In genomic region chr12:100337351-100338018, GRCm38 (mm10) we compare ENCODE assay signal across 9 mouse cellular contexts.
DNase-seq lines count a peak whose midpoint lies in the region; ATAC-seq and TF ChIP-seq lines count a peak whose summit lies in the region.
"Had no signal": no experiment of that assay in that cellular context is flagged by ENCODE, and none has a peak within 500 bp of the region (broad histone marks: within the 10 kb centered on the region; RNA-seq: fewer than 3 reads in every experiment).

No protein-coding gene starts in this region.

- H3K36me3 ChIP-seq in kidney, postnatal 0 days (ENCODE audit: insufficient read depth, low read length) = no peaks in the 10 kb centered on the region
- peaks cover 5% of the 10 kb centered on the region; the same call in 1 of the 2 replicates for H3K36me3 ChIP-seq in kidney, embryonic 14.5 days (ENCODE audit: control insufficient read depth, insufficient read depth, low read length)
- no peaks in the 10 kb centered on the region for H3K36me3 ChIP-seq in hindbrain, embryonic 15.5 days

- WGBS in kidney, postnatal 0 days = 75% methylated on average over 5 of the region's 5 CpGs
- WGBS in kidney, embryonic 14.5 days = 78% methylated on average over 5 of the region's 5 CpGs
- 45% methylated on average over 5 of the region's 5 CpGs for WGBS in hindbrain, embryonic 15.5 days
- 56% methylated on average over 5 of the region's 5 CpGs for WGBS in olfactory bulb, adult 2 months

- no peak overlapping the region for H3K4me3 ChIP-seq in kidney, postnatal 0 days (replicated peaks; ENCODE audit: low read depth, low read length)
- H3K4me3 ChIP-seq in kidney, embryonic 14.5 days (ENCODE audit: low read length) = no peak overlapping the region
- H3K4me3 ChIP-seq in hindbrain, embryonic 15.5 days = no peak overlapping the region
- H3K4me3 ChIP-seq in olfactory bulb, adult 2 months (ENCODE audit: insufficient read depth, low read depth, low read length) = no peak overlapping the region

- no peaks in the 10 kb centered on the region for H3K4me1 ChIP-seq in kidney, postnatal 0 days (replicated peaks; ENCODE audit: insufficient read depth, low read length)
- H3K4me1 ChIP-seq in kidney, embryonic 14.5 days (ENCODE audit: control insufficient read depth, insufficient read depth, low read length) = no peaks in the 10 kb centered on the region
- peaks cover 16% of the 10 kb centered on the region for H3K4me1 ChIP-seq in hindbrain, embryonic 15.5 days (replicated peaks)
- peaks cover 16% of the 10 kb centered on the region for H3K4me1 ChIP-seq in olfactory bulb, adult 2 months (ENCODE audit: control insufficient read depth, insufficient read depth, low read length)

- no peak overlapping the region for H3K27ac ChIP-seq in kidney, postnatal 0 days
- no peak overlapping the region for H3K27ac ChIP-seq in kidney, embryonic 14.5 days (ENCODE audit: low read depth, low read length)
- peak overlapping the region; percentile 58 for H3K27ac ChIP-seq in hindbrain, embryonic 15.5 days (replicated peaks)
- H3K27ac ChIP-seq in olfactory bulb, adult 2 months (ENCODE audit: insufficient read depth, low read depth, low read length) = peak overlapping the region; percentile 7; the same call in 1 of the 2 replicates
- H3K27ac ChIP-seq: macrophage had no signal

- no peaks in the 10 kb centered on the region for H3K9me3 ChIP-seq in kidney, postnatal 0 days (replicated peaks; ENCODE audit: low read length)
- no peaks in the 10 kb centered on the region for H3K9me3 ChIP-seq in kidney, embryonic 14.5 days (ENCODE audit: control insufficient read depth, low read length)
- H3K9me3 ChIP-seq in hindbrain, embryonic 15.5 days = no peaks in the 10 kb centered on the region

- TF ChIP-seq CTCF in kidney, postnatal 0 days (IDR thresholded peaks at IDR 0.05; ENCODE audit: low read depth) = peak; percentile 49; the same call in 1 of the 2 replicates
- TF ChIP-seq CTCF in olfactory bulb, adult 2 months (IDR thresholded peaks at IDR 0.05; ENCODE audit: insufficient read depth, low read depth, low read length) = no peak

- no peaks in the 10 kb centered on the region for H3K27me3 ChIP-seq in kidney, postnatal 0 days (ENCODE audit: insufficient read depth, low read length)
- H3K27me3 ChIP-seq in kidney, embryonic 14.5 days (ENCODE audit: control insufficient read depth, insufficient read depth, low read length) = no peaks in the 10 kb centered on the region
- no peaks in the 10 kb centered on the region for H3K27me3 ChIP-seq in hindbrain, embryonic 15.5 days

- DNase-seq in kidney, postnatal 0 days (ENCODE audit: low spot score) = no peak
- peak; percentile 85 for DNase-seq in cerebellum, adult 9-10 months
- DNase-seq in yolk sac, embryonic 10.5 days (ENCODE audit: low spot score) = no peak
- no peak for DNase-seq in gastrocnemius, postnatal 10 days
- no peak for DNase-seq in testis, postnatal 10 days (ENCODE audit: low spot score)

- H3K4me2 ChIP-seq in kidney, postnatal 0 days (ENCODE audit: low read length) = no peak overlapping the region
- H3K4me2 ChIP-seq in kidney, embryonic 14.5 days (replicated peaks; ENCODE audit: low read depth, low read length) = no peak overlapping the region
- H3K4me2 ChIP-seq in hindbrain, embryonic 15.5 days = no peak overlapping the region

- TF ChIP-seq POLR2A in olfactory bulb, adult 2 months (IDR thresholded peaks at IDR 0.05; ENCODE audit: insufficient read depth, low read depth, low read length) = no peak

- H3K9ac ChIP-seq in kidney, postnatal 0 days (ENCODE audit: low read depth, low read length) = no peak overlapping the region
- no peak overlapping the region for H3K9ac ChIP-seq in kidney, embryonic 14.5 days (ENCODE audit: low read depth, low read length)
- no peak overlapping the region for H3K9ac ChIP-seq in hindbrain, embryonic 15.5 days

- ATAC-seq in kidney, postnatal 0 days (replicated peaks; ENCODE audit: low FRiP score, low read depth) = no peak
- ATAC-seq in kidney, embryonic 14.5 days (ENCODE audit: low FRiP score, low TSS enrichment) = no peak
- ATAC-seq in hindbrain, embryonic 15.5 days (ENCODE audit: low FRiP score, low read depth) = peak; percentile 73

Comparison
In these comparisons a context has a peak if more than half of its experiments do, and no peak if none do; other contexts are left out.
1. H3K27ac ChIP-seq: peak in hindbrain, embryonic 15.5 days (single experiment) and olfactory bulb, adult 2 months (single experiment); none in kidney, postnatal 0 days (single experiment) and kidney, embryonic 14.5 days (single experiment).